14 mouse cellular contexts compared by ENCODE assay signal in the genomic region with DNA sequence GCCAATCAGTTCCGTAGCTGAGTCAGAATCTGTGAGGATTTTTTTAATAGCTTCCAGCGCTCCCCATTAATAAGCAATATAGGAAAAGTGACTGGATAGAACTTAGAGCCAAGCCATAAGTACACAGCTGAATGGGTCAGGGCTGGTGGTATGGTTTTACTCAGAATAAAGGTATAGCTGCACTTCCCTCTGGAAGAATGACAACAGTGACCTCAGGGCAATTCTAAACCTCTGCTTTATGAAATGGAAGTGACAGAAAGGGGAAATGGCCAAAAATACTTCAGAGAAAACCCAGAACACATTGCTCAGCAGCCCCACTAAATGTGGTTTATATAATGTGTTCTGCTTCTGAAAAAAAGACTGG.
DNase-seq lines count a peak whose midpoint lies in the region; ATAC-seq and TF ChIP-seq lines count a peak whose summit lies in the region.
"Had no signal": no experiment of that assay in that cellular context is flagged by ENCODE, and none has a peak within 500 bp of the region (broad histone marks: within the 10 kb centered on the region; RNA-seq: fewer than 3 reads in every experiment).

No protein-coding gene starts in this region.

- no peaks in the 10 kb centered on the region for H3K27me3 ChIP-seq in embryonic facial prominence, embryonic 13.5 days
- no peaks in the 10 kb centered on the region for H3K27me3 ChIP-seq in intestine, embryonic 15.5 days (replicated peaks)
- H3K27me3 ChIP-seq: lung, embryonic 15.5 days; megakaryocyte, embryonic 14.5 days had no signal

- DNase-seq in layer of hippocampus, adult 2 months (ENCODE audit: low spot score in 2 of 2) = no peak
- DNase-seq in layer of hippocampus, adult 11-12 months (ENCODE audit: low spot score) = no peak
- DNase-seq in kidney, adult 11 months = no peak
- no peak for DNase-seq in adrenal gland, postnatal 10 days
- no peak for DNase-seq in cerebellum, adult 8-10 months
- DNase-seq: cerebellum, adult 11 months; gastrocnemius, postnatal 14 days; kidney, adult 18-20 months; kidney, postnatal 4 days had no signal

- peaks cover 4% of the 10 kb centered on the region for H3K4me1 ChIP-seq in cortical plate, adult 2 months (ENCODE audit: control insufficient read depth, insufficient read depth, low read length)
- peaks cover 32% of the 10 kb centered on the region for H3K4me1 ChIP-seq in embryonic facial prominence, embryonic 13.5 days
- H3K4me1 ChIP-seq in intestine, embryonic 15.5 days (replicated peaks) = no peaks in the 10 kb centered on the region
- H3K4me1 ChIP-seq: lung, embryonic 15.5 days; megakaryocyte, embryonic 14.5 days had no signal

- TF ChIP-seq POLR2A in cortical plate, adult 2 months (IDR thresholded peaks at IDR 0.05; ENCODE audit: extremely low read depth, insufficient read depth, low read length) = no peak

- no peak overlapping the region for H3K4me3 ChIP-seq in layer of hippocampus, adult 2 months
- H3K4me3 ChIP-seq in cortical plate, adult 2 months (ENCODE audit: insufficient read depth, low read length) = no peak overlapping the region
- no peak overlapping the region for H3K4me3 ChIP-seq in embryonic facial prominence, embryonic 13.5 days
- H3K4me3 ChIP-seq in intestine, embryonic 15.5 days (replicated peaks) = no peak overlapping the region
- H3K4me3 ChIP-seq: lung, embryonic 15.5 days; megakaryocyte, embryonic 14.5 days had no signal

- 50% methylated on average over 2 of the region's 2 CpGs for WGBS in embryonic facial prominence, embryonic 13.5 days
- WGBS in intestine, embryonic 15.5 days = 53% methylated on average over 2 of the region's 2 CpGs

- peak overlapping the region; percentile 88 for H3K27ac ChIP-seq in layer of hippocampus, adult 2 months
- 0 out of 2 replicates have a peak overlapping the region, but pooled peaks have one; percentile 5 for H3K27ac ChIP-seq in cortical plate, adult 2 months (ENCODE audit: insufficient read depth, low read length)
- peak overlapping the region; percentile 64 for H3K27ac ChIP-seq in embryonic facial prominence, embryonic 13.5 days
- no peak overlapping the region for H3K27ac ChIP-seq in intestine, embryonic 15.5 days
- H3K27ac ChIP-seq: lung, embryonic 15.5 days had no signal

- H3K36me3 ChIP-seq in embryonic facial prominence, embryonic 13.5 days = peaks cover 6% of the 10 kb centered on the region; the same call in 1 of the 2 replicates
- H3K36me3 ChIP-seq in intestine, embryonic 15.5 days = no peaks in the 10 kb centered on the region

- TF ChIP-seq CTCF in layer of hippocampus, adult 2 months (conservative IDR thresholded peaks at IDR 0.05) = no peak
- no peak for TF ChIP-seq CTCF in cortical plate, adult 2 months (IDR thresholded peaks at IDR 0.05; ENCODE audit: extremely low read depth, insufficient read depth, low read length)

- no peak for ATAC-seq in embryonic facial prominence, embryonic 13.5 days (ENCODE audit: insufficient number of reproducible peaks, insufficient read depth, low FRiP score, low TSS enrichment, low read depth)
- ATAC-seq in intestine, embryonic 15.5 days = peak; percentile 67

- no peak overlapping the region for H3K4me2 ChIP-seq in embryonic facial prominence, embryonic 13.5 days
- H3K4me2 ChIP-seq in intestine, embryonic 15.5 days (replicated peaks) = no peak overlapping the region
- H3K4me2 ChIP-seq: lung, embryonic 15.5 days had no signal

- H3K9ac ChIP-seq in embryonic facial prominence, embryonic 13.5 days = no peak overlapping the region
- no peak overlapping the region for H3K9ac ChIP-seq in intestine, embryonic 15.5 days
- H3K9ac ChIP-seq: lung, embryonic 15.5 days had no signal

- H3K9me3 ChIP-seq in embryonic facial prominence, embryonic 13.5 days = no peaks in the 10 kb centered on the region
- no peaks in the 10 kb centered on the region for H3K9me3 ChIP-seq in intestine, embryonic 15.5 days
- H3K9me3 ChIP-seq: lung, embryonic 15.5 days; megakaryocyte, embryonic 14.5 days had no signal
